Mouse (Mus musculus) cerebellum, postnatal 4 days (tissue): Measurements from ENCODE around the gene Zfp566.

Experiments used
- DNase-seq, 2 experiments: peaks; one replicate each; pipeline ENCODE4 v3.0.0; 2022; ENCODE audit warnings: low spot score in 2 of 2, mixed read lengths in 1 of 2

The Zfp566 gene

GRCm38 (mm10) chr7:30060341-30060740, 30.0 kb downstream of the Zfp566 start:
- no peak for DNase-seq

GRCm38 (mm10) chr7:30053591-30053990, 36.7 kb downstream of the Zfp566 start:
- no peak for DNase-seq

GRCm38 (mm10) chr7:30050882-30051548, 39.3 kb downstream of the Zfp566 start, which contains the start of gene Zfp14:
Gene Zfp14 (minus strand): TSS chr7:30051380.
- peak; percentile 81 to 86 for DNase-seq

GRCm38 (mm10) chr7:30048126-30048525, 42.2 kb downstream of the Zfp566 start:
- DNase-seq, result no peak

DNA sequence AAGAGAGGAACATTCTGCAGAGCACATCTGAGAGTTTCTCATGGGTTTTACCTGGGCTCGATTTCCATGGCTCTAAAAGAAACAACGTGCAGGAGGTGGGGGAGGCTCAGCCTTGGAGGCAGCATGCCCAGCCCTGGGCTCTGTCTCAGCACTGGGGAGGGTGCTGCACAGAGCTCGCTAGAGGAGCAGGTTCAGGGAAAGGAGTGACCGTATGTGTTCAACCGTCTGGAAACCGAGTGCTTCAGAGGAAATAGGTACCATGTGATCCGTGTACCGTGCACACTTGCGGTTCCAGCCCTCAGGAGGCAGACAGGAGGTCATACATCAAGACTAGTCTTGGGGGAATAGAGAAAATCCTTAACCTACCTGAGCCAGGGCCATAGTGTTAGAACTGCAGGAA, 46.0 kb downstream of the Zfp566 start:
- DNase-seq, result no peak

GRCm38 (mm10) chr7:30034331-30034730, 56.0 kb downstream of the Zfp566 start:
- DNase-seq, result no peak

GRCm38 (mm10) chr7:30031379-30031778, 58.9 kb downstream of the Zfp566 start:
- DNase-seq, result no peak

DNA sequence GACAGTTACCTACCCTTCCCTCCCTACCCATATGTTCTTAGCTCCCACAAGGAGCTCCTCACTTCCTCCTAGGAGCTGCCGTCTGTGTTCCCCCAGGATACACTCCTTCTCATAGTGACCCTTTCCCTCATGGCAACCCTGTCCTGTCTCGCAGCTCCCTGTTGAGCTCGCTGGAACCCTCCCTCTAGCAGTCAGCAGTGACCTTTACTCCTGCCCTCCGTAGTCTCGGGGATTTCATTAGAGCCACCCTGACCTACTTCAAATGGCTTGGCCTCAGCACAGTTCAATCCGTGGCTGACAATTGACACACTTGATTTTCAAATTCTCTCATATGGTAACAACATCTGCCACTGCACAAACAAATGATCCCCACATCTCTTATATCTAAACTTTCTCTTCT, 59.6 kb downstream of the Zfp566 start:
- DNase-seq, result no peak

DNA sequence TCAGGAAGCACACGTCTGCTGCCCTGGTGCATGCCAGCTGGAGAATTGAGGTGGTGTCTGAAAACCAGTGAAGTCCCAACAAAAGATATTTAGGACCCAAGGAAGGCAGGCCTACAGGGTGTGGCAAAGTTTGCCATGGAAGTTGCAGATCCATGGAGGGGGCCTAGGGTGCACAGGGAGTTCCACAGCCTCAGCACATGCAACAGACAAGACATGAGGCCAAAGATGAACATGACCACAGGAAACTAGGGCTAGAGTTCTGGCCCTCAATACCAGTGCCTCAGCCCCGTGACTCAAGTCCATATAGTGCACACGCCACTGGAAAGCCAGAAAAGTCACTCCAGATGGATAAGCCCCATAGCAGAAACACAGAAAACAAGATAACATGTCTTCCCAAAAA, 61.8 kb downstream of the Zfp566 start:
- DNase-seq, result no peak
